Comparison of ENCODE assay signal across 8 mouse cellular contexts in the genomic region with DNA sequence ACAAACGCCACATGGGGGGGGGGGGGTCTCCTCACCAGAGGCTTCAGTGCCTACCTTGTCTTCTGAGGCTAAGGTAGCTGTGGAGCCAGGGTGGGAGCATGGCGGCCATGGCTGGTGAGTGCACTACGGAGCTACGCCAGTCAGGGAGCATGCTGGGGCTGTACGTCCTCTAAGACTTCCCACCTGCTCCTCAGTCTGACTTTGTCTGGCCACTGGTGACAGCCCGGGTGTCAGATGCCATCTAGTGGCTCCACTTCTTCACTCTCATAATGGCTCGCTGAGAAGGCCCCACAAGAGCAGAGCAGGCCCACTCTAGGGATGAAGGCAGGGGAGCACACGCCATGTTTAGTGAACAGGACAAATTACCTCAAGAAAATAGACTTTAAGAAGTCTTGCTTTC. TPM values are rescaled to one million over a fixed set of nuclear protein-coding genes. Genes with fewer than 3 reads are reported as not detected.
DNase-seq lines count a peak whose midpoint lies in the region; ATAC-seq and TF ChIP-seq lines count a peak whose summit lies in the region.

No protein-coding gene starts in this region.

- intact Hi-C loops in heart, postnatal 10 days (cut with DNase I), result loop anchor here (2.0 to 5.0 kb wide), 2 partner anchors 59 to 202 kb away; no protein-coding TSS in a partner anchor

- H3K27ac ChIP-seq in heart, embryonic 12.5 days (ENCODE audit: poor library complexity, severe bottlenecking), result no peak overlapping the region
- no peak overlapping the region for H3K27ac ChIP-seq in liver, adult 2 months (replicated peaks; ENCODE audit: insufficient read depth, low read depth, low read length)

- TF ChIP-seq CTCF in liver, adult 2 months (IDR thresholded peaks at IDR 0.05; ENCODE audit: low read depth, low read length), result peak; percentile 53

- no peaks in the 10 kb centered on the region for H3K79me2 ChIP-seq in liver, adult 2 months (ENCODE audit: control insufficient read depth, insufficient read depth, low read length)

- no peak overlapping the region for H3K4me2 ChIP-seq in heart, embryonic 12.5 days

- no peak overlapping the region for H3K9ac ChIP-seq in heart, embryonic 12.5 days
- H3K9ac ChIP-seq in liver, adult 2 months (ENCODE audit: low read depth, low read length), result no peak overlapping the region

- WGBS in heart, embryonic 12.5 days, result 58% methylated on average over 8 of the region's 8 CpGs
- 76% methylated on average over 8 of the region's 8 CpGs for WGBS in liver, adult 2 months

- DNase-seq in heart, adult 18-20 months, result peak; percentile 52 to 56
- DNase-seq in CD8-positive naive resting alpha-beta T cell, adult 2 months (ENCODE audit: low read depth in 2 of 2, low spot score in 2 of 2), result peak; percentile 12 to 32
- DNase-seq in cerebellum, adult 9-11 months, result peak; percentile 45
- DNase-seq in heart, postnatal 10 days, result peak; percentile 71 to 72
- no peak for DNase-seq in liver, adult 2 months (ENCODE audit: extremely low read depth, low read depth, low spot score)
- DNase-seq in retina, postnatal 7 days (ENCODE audit: low read depth, low spot score), result peak; percentile 35
- DNase-seq in urinary bladder, postnatal 25 days (ENCODE audit: low spot score), result no peak

- no peaks in the 10 kb centered on the region for H3K9me3 ChIP-seq in heart, embryonic 12.5 days (replicated peaks)

- ATAC-seq in heart, embryonic 12.5 days (ENCODE audit: insufficient number of reproducible peaks, low FRiP score), result no peak; the same call in 1 of the 2 replicates

- H3K4me3 ChIP-seq in heart, embryonic 12.5 days, result no peak overlapping the region
- no peak overlapping the region for H3K4me3 ChIP-seq in liver, adult 2 months (ENCODE audit: insufficient read depth, low read depth, low read length)

- no peak for TF ChIP-seq POLR2A in liver, adult 2 months (IDR thresholded peaks at IDR 0.05; ENCODE audit: extremely low read depth, insufficient read depth, low read length)

- H3K36me3 ChIP-seq in heart, embryonic 12.5 days, result peaks cover 88% of the 10 kb centered on the region
- peaks cover 17% of the 10 kb centered on the region for H3K36me3 ChIP-seq in liver, adult 2 months (ENCODE audit: control insufficient read depth, insufficient read depth, low read length)

- no peaks in the 10 kb centered on the region for H3K27me3 ChIP-seq in heart, embryonic 12.5 days (replicated peaks)
- no peaks in the 10 kb centered on the region for H3K27me3 ChIP-seq in liver, adult 2 months (ENCODE audit: control insufficient read depth, insufficient read depth, low read length)

- no peaks in the 10 kb centered on the region for H3K4me1 ChIP-seq in heart, embryonic 12.5 days (replicated peaks)
- no peaks in the 10 kb centered on the region for H3K4me1 ChIP-seq in liver, adult 2 months (ENCODE audit: control insufficient read depth, insufficient read depth, low read length)

RNA-seq across cellular contexts. Expression of a gene that starts 41.2 kb away (rescaled TPM):
- total RNA-seq in heart, adult 18-20 months (2021), result 10 to 100 TPM; 16.9 to 17.0 TPM
- 8.5 and 9.7 TPM in 2 replicates for polyA plus RNA-seq in heart, embryonic 12.5 days (2016; fragmentation: Nextera tagmentation; extraction: Ambion mirVana)
- 10 to 100 TPM; 19.6 to 24.6 TPM for total RNA-seq in heart, postnatal 10 days (2021)
- total RNA-seq in liver, adult 2 months (2014; rRNA removed), result 3.5 and 4.4 TPM in 2 replicates
- polyA plus RNA-seq in liver, adult 2 months (2012; rRNA removed), result 4.3 and 5.1 TPM in 2 replicates

Comparison
In these comparisons a context has a peak if more than half of its experiments do, and no peak if none do; other contexts are left out.
1. DNase-seq: peak in heart, adult 18-20 months (2 of 2), CD8-positive naive resting alpha-beta T cell, adult 2 months (2 of 2), cerebellum, adult 9-11 months (single experiment), heart, postnatal 10 days (2 of 2) and retina, postnatal 7 days (single experiment); none in liver, adult 2 months (single experiment) and urinary bladder, postnatal 25 days (single experiment).